Mouse (Mus musculus): Measurements from ENCODE around the gene Fam57a. TPM values are rescaled to one million over a fixed set of nuclear protein-coding genes. Genes with fewer than 3 reads are reported as not detected.

The Fam57a gene
- total and polyA plus RNA-seq, 3 experiments = 3.2 to 23.5 (median 12.0) TPM

GRCm38 (mm10) chr11:76236136-76236535, 56.7 kb downstream of the Fam57a start:
- Histone ChIP-seq H3K36me3 (replicated peaks) (peaks cover 84% of the 10 kb centered on the region), H3K27me3 (ENCODE audit: insufficient read depth, low read length) (no peaks in the 10 kb centered on the region), H3K9me3 (replicated peaks) (no peaks in the 10 kb centered on the region), H3K4me3 (ENCODE audit: low read depth, low read length) (no peak overlapping the region), H3K4me1 (ENCODE audit: insufficient read depth, low read depth, low read length) (no peaks in the 10 kb centered on the region)
- TF ChIP-seq TAL1 (conservative IDR thresholded peaks at IDR 0.05; ENCODE audit: low read depth, low read length) (no peak), GATA1 (IDR thresholded peaks at IDR 0.05; ENCODE audit: borderline replicate concordance, low read length) (no peak), CTCF (IDR thresholded peaks at IDR 0.05; ENCODE audit: low read depth, low read length) (no peak), GATA2 (IDR thresholded peaks at IDR 0.05; ENCODE audit: borderline replicate concordance, low read depth, low read length) (no peak), POLR2AphosphoS5 (IDR thresholded peaks at IDR 0.05; ENCODE audit: insufficient replicate concordance, low read depth, low read length) (no peak)
- ATAC-seq (ENCODE audit: extremely low read depth, insufficient number of reproducible peaks, low FRiP score, poor library complexity, severe bottlenecking) (no peak), DNase-seq (ENCODE audit: low spot score) (no peak)

- H3K9me3 ChIP-seq (replicated peaks) = no peaks in the 10 kb centered on the region
- no peak overlapping the region for H3K4me3 ChIP-seq (ENCODE audit: low read depth, low read length)
- peaks cover 19% of the 10 kb centered on the region for H3K4me1 ChIP-seq (ENCODE audit: insufficient read depth, low read depth, low read length)
- no peak for ATAC-seq (ENCODE audit: extremely low read depth, insufficient number of reproducible peaks, low FRiP score, poor library complexity, severe bottlenecking)
- DNase-seq (ENCODE audit: low spot score) = no peak
- TF ChIP-seq GATA1 (IDR thresholded peaks at IDR 0.05; ENCODE audit: borderline replicate concordance, low read length) = no peak
- TF ChIP-seq GATA2 (IDR thresholded peaks at IDR 0.05; ENCODE audit: borderline replicate concordance, low read depth, low read length) = no peak
- TF ChIP-seq CTCF (IDR thresholded peaks at IDR 0.05; ENCODE audit: low read depth, low read length) = no peak
- TF ChIP-seq TAL1 (conservative IDR thresholded peaks at IDR 0.05; ENCODE audit: low read depth, low read length) = no peak
- no peak for TF ChIP-seq POLR2AphosphoS5 (IDR thresholded peaks at IDR 0.05; ENCODE audit: insufficient replicate concordance, low read depth, low read length)
- peaks cover 57% of the 10 kb centered on the region for H3K36me3 ChIP-seq (replicated peaks)
- H3K27me3 ChIP-seq (ENCODE audit: insufficient read depth, low read length) = no peaks in the 10 kb centered on the region
Measured at GRCm38 (mm10) chr11:76239750-76240149, 60.3 kb downstream of the Fam57a start.

GRCm38 (mm10) chr11:76242901-76243810, 63.7 kb downstream of the Fam57a start, which contains the start of the genes Mrm3 and Glod4:
Gene Mrm3, plus strand, starts transcription at chr11:76243715.
Gene Glod4, minus strand, starts transcription at chr11:76243725.
- DNase-seq (ENCODE audit: low spot score) (peak; percentile 92), ATAC-seq (ENCODE audit: extremely low read depth, insufficient number of reproducible peaks, low FRiP score, poor library complexity, severe bottlenecking) (peak; percentile 70)
- Histone ChIP-seq H3K4me1 (ENCODE audit: insufficient read depth, low read depth, low read length) (peaks cover 28% of the 10 kb centered on the region), H3K36me3 (replicated peaks) (peaks cover 61% of the 10 kb centered on the region), H3K27me3 (ENCODE audit: insufficient read depth, low read length) (no peaks in the 10 kb centered on the region), H3K4me3 (ENCODE audit: low read depth, low read length) (peak within 1 kb of the TSS; percentile 97), H3K9me3 (replicated peaks) (no peaks in the 10 kb centered on the region)
- TF ChIP-seq GATA1 (IDR thresholded peaks at IDR 0.05; ENCODE audit: borderline replicate concordance, low read length) = no peak
- no peak for TF ChIP-seq CTCF (IDR thresholded peaks at IDR 0.05; ENCODE audit: low read depth, low read length)
- no peak for TF ChIP-seq TAL1 (conservative IDR thresholded peaks at IDR 0.05; ENCODE audit: low read depth, low read length)
- no peak for TF ChIP-seq POLR2AphosphoS5 (IDR thresholded peaks at IDR 0.05; ENCODE audit: insufficient replicate concordance, low read depth, low read length)
- TF ChIP-seq GATA2 (IDR thresholded peaks at IDR 0.05; ENCODE audit: borderline replicate concordance, low read depth, low read length) = no peak

DNA sequence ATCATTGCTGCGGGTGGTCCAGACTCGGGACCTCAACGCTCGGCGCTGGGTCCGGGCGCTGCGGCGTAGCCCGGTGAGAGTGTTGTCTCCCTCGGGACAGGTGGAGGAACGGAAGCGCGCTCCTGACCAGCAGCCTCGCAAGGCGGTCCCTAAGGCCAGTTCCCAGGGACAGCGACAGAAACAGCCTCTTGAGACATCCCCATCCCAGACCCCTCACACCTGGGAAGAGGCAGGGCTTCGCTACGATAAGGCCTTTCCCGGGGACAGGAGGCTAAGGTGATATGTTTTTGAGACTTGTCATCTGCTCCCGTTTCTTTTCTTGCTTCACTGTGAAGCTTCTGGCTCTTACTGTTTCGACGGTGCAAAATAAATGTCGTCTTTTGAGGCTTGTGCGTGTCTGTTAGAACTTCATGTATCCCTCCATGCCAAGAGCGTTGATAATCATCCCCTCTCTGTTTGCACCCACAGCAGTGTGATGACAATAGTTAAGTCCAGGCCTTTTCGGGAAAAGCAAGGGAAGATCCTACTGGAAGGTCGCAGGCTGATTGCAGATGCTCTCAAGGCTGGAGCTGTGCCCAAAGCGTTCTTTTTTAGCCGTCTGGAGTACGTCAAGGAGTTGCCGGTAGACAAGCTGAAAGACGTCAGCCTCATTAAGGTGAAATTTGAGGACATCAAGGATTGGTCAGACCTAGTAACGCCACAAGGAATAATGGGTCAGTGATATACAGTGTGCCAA, 64.5 kb downstream of the Fam57a start:
- no peak for TF ChIP-seq GATA2 (IDR thresholded peaks at IDR 0.05; ENCODE audit: borderline replicate concordance, low read depth, low read length)
- TF ChIP-seq TAL1 (conservative IDR thresholded peaks at IDR 0.05; ENCODE audit: low read depth, low read length) = no peak
- no peak for TF ChIP-seq POLR2AphosphoS5 (IDR thresholded peaks at IDR 0.05; ENCODE audit: insufficient replicate concordance, low read depth, low read length)
- TF ChIP-seq GATA1 (IDR thresholded peaks at IDR 0.05; ENCODE audit: borderline replicate concordance, low read length) = no peak
- no peak for TF ChIP-seq CTCF (IDR thresholded peaks at IDR 0.05; ENCODE audit: low read depth, low read length)
- Histone ChIP-seq H3K27me3 (ENCODE audit: insufficient read depth, low read length) (no peaks in the 10 kb centered on the region), H3K36me3 (replicated peaks) (peaks cover 61% of the 10 kb centered on the region), H3K9me3 (replicated peaks) (no peaks in the 10 kb centered on the region), H3K4me3 (ENCODE audit: low read depth, low read length) (peak overlapping the region; percentile 97), H3K4me1 (ENCODE audit: insufficient read depth, low read depth, low read length) (peaks cover 28% of the 10 kb centered on the region)
- DNase-seq (ENCODE audit: low spot score) (no peak), ATAC-seq (ENCODE audit: extremely low read depth, insufficient number of reproducible peaks, low FRiP score, poor library complexity, severe bottlenecking) (no peak)

DNA sequence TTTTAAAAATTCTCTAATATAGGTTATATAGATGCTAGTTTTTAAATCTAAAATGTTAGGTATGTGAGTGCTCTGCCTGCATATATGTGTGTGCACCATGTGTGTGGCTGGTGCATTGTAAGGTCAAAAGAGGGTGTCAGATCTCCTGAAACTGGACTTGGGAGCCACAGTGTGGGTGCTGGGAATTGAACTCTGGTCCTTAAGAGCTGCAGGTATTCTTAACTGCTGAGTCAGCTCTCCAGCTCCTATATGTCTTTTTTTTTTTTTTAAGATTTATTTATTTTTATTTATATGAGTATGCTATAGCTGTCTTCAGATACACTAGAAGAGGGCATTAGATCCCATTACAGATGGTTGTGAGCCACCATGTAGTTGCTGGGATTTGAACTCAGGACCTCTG, 67.0 kb downstream of the Fam57a start:
- Histone ChIP-seq H3K36me3 (replicated peaks) (peaks cover 64% of the 10 kb centered on the region), H3K9me3 (replicated peaks) (no peaks in the 10 kb centered on the region), H3K4me3 (ENCODE audit: low read depth, low read length) (no peak overlapping the region), H3K27me3 (ENCODE audit: insufficient read depth, low read length) (no peaks in the 10 kb centered on the region), H3K4me1 (ENCODE audit: insufficient read depth, low read depth, low read length) (peaks cover 27% of the 10 kb centered on the region)
- no peak for DNase-seq (ENCODE audit: low spot score)
- no peak for ATAC-seq (ENCODE audit: extremely low read depth, insufficient number of reproducible peaks, low FRiP score, poor library complexity, severe bottlenecking)
- TF ChIP-seq POLR2AphosphoS5 (IDR thresholded peaks at IDR 0.05; ENCODE audit: insufficient replicate concordance, low read depth, low read length) (no peak), TAL1 (conservative IDR thresholded peaks at IDR 0.05; ENCODE audit: low read depth, low read length) (no peak), GATA2 (IDR thresholded peaks at IDR 0.05; ENCODE audit: borderline replicate concordance, low read depth, low read length) (no peak), CTCF (IDR thresholded peaks at IDR 0.05; ENCODE audit: low read depth, low read length) (no peak)

DNA sequence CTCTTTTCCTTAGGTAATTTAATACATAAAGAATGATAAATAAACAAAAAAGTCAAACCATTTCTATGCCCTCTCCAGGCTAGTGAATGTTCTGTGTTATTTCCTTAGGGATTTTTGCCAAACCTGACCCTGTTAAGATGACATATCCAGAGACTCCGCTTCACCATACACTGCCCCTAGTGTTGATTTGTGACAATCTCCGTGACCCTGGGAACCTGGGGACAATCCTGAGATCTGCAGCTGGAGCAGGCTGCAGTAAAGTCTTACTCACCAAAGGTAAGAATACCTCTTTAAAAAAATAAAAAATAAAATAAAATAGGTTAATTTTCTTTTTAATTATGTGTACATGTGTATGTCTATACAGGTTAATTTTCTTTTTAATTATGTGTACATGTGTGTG, 67.8 kb downstream of the Fam57a start:
- no peak for DNase-seq (ENCODE audit: low spot score)
- no peak for ATAC-seq (ENCODE audit: extremely low read depth, insufficient number of reproducible peaks, low FRiP score, poor library complexity, severe bottlenecking)
- Histone ChIP-seq H3K36me3 (replicated peaks) (peaks cover 70% of the 10 kb centered on the region), H3K4me1 (ENCODE audit: insufficient read depth, low read depth, low read length) (peaks cover 25% of the 10 kb centered on the region), H3K27me3 (ENCODE audit: insufficient read depth, low read length) (no peaks in the 10 kb centered on the region), H3K4me3 (ENCODE audit: low read depth, low read length) (no peak overlapping the region), H3K9me3 (replicated peaks) (no peaks in the 10 kb centered on the region)
- TF ChIP-seq GATA1 (IDR thresholded peaks at IDR 0.05; ENCODE audit: borderline replicate concordance, low read length) (no peak), POLR2AphosphoS5 (IDR thresholded peaks at IDR 0.05; ENCODE audit: insufficient replicate concordance, low read depth, low read length) (no peak), CTCF (IDR thresholded peaks at IDR 0.05; ENCODE audit: low read depth, low read length) (no peak), TAL1 (conservative IDR thresholded peaks at IDR 0.05; ENCODE audit: low read depth, low read length) (no peak), GATA2 (IDR thresholded peaks at IDR 0.05; ENCODE audit: borderline replicate concordance, low read depth, low read length) (no peak)

Measured in G1E (cell line).